Mouse (Mus musculus): ENCODE results near the gene 4930451I11Rik.

4930451I11Rik gene

DNA sequence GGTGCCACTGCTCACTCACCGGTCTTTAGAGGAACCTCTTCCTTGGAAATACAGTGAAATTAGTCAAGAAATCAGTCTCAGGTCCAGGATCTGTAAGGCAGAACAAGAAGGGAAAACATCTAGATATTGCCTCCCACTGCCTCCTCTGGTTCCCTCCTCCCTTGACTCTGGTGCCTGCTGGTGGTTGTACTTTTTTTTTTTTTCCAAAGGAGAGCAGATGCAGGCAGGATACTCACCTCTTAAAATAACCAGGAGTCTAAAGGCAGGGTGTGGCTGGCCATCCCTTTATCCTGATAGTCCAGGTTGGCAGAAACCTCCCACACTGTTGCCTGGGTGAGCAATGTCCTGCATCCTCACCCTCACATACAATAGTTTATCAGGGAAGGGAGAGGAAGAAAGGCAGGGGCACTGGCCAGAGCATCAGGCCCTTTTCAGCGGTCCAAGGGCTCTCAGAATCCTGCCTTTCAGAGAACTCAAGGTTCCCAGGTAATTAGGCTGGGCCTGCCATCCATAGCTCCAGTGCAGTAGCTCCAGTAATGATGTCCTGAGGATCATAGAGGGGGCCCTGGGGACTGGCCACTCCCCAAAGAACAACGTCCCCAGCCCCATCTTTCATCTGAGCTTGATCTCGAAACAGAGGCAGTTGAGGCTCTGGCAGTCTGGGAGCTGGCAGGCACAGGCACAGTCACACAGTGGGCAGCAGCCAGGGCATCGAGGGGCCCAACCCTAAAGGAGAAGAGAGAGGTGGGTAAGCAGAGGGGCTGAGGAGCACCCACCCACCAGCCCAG, 31.0 kb downstream of the 4930451I11Rik start:
- no peak for DNase-seq (ENCODE audit: low spot score in 2 of 2)

DNA sequence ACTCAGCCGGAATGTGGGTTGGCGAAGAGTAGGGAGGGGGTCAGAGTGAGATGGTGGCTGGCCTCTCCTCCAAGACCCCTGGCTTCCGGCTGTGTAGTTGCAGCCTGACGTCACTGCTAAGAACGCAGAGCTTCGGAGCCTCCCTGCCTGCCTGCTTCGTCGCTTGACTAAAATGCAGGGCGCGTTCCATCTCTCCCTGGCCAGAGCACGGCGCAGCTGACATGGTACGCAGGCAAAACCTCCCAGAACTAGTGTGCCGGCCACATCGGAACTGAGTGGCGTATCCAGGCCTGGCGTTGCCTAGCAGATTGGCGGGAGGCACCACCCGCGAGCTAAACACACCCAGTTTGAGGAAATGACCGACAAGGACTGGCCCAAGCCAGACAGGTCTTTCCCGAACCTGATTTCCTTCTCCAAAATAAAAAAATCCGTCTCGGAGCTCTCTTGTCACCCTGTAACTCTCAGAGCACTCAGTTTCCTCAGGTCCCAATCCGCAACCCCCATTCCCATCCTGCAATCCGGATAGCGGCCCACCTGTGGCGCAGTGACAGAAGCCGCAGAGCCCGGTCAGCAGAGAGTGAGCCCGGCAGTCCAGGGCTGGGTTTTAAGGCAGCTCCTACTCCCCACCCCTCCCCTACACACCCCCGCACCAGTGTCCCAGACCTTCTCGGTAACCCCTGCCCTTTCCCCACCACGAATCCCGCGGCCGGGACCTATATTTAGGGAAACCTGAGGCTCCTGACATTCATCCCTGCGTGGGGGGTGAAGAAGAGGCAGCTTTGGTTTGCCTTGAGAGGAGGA, 31.8 kb downstream of the 4930451I11Rik start:
- peak in 1 of 2 experiments; percentile 74 for DNase-seq (ENCODE audit: low spot score in 2 of 2)

DNA sequence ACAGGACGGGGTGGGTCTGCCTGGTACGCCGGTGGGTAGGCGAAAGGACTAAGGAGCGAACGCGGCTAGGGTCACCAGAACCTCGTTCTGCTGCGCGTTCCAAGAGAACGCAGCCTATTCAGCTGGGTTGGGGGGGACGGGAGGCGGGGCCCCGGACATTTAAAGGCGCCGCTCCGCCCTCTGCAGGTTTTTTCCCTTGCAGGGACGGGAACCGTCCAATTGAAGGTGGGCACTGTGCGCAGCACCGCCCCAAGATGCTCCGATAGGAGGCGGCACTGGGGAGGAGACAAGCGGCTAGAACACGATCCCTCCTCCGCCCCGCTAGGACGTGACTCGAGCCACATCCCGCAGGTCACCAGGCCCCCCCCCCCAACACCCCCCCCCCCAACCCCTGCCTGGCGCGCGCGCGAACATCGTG, 32.4 kb downstream of the 4930451I11Rik start:
- DNase-seq (ENCODE audit: low spot score in 2 of 2), result peak; percentile 84 to 98

DNA sequence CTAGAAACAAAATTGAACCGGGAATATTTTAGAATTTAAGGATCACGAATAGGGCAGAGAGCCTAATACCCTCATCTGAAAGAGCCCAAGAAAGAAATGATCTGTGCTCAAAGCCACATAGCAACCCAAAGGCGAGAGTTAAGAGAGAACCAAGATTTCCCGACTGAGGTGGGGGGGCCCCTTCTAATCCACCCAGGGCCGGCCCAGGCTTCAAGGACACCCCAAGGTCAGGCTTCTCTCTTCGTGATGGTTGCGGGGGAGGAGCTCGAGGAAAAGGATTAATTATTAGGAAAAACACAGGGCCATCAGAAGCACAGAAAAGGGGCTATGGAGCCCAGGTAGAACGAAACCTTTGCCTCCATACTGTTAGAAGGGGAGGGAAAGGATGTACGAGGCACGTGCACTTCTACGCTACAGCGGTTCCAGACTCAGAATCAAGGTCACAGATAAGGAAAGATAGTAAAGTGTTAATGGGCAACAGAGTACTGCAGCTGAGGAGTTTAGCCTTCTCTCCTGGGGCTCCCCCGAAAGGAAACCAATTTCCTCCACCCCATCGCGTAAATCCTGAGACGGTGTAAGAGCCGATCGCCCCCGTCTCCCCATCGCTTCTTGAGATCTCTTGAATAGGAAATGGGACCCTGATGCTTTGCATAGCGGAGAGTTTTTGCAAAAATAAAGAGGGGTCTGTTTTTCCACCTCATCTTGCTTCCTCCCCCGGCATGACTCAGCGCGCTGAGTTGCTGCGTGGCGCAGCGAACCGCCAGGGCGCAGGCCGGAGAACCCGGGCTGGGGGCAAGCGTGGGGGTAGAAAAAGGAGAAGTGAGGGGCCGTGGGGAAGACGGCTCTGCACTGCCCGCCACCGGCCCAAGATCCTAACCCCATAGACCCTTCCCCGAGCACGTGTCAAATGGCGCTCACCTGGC, 33.1 kb downstream of the 4930451I11Rik start:
- DNase-seq (ENCODE audit: low spot score in 2 of 2), result no peak

DNA sequence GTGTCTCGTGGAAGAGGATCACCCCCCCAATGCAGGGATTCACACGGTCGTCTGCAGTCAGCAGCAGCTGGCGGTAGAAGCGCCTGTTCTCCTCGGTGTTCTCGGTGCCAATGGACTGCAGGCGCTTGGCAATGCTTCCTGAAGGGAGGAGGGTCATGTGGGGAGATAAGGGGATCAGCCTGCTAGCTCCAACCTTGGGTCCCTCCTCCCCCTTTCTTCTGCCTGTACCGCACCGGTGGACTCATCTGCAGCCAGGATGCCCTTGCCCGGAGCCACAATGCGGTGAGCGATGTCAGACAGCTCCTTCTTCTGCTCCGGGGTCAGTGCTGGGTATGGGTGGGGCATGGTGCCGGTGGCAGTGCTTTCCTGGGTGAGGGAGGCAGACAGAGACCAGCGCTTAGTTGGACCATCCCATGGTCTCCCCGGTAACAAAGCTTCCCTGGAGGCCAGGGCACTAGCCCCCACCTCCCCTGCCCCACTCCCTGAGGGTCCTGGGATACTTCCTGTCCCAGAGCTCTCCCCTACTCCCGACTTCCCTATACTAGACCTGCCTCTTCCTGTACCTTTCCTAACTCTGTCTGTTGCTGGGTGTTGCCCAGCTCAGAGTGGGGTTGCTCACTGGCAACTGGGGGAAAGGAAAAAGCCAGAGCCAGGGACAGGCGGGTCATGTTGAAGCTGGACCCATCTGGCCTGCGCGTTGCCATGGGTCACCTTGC, 33.9 kb downstream of the 4930451I11Rik start, which contains the start of gene Fam57b:
Gene Fam57b (plus strand): TSS at position 258 of the 716 bp plus-strand sequence.
- peak in 1 of 2 experiments; percentile 35 for DNase-seq (ENCODE audit: low spot score in 2 of 2)

DNA sequence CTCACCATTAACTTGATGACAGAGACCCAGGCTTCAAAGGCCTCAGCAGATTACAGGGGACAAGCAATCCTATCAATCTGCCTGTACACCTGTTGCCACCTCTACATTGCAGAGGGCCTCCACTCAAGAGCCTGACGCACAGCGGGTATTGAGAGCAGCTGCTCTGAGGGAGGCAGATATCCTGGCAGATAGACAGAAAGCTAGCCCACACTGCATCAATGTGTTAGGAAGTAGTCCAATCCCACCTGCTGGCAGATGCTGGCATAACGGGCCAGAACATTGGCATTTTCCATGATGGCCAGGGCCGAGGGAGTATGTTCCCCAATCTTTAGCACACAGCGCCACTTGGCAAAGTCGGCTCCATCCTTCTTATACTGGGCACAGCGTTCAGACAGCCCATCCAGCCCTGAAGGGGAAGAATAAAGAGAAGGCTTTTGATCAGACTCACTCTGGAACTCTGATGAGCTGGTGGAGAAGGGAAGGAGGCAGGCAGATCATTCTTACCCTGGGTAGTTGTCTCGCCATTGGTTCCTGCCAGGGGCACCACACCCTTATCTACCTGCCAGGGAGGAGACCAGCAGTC, 35.0 kb downstream of the 4930451I11Rik start:
- DNase-seq (ENCODE audit: low spot score in 2 of 2), result no peak

DNA sequence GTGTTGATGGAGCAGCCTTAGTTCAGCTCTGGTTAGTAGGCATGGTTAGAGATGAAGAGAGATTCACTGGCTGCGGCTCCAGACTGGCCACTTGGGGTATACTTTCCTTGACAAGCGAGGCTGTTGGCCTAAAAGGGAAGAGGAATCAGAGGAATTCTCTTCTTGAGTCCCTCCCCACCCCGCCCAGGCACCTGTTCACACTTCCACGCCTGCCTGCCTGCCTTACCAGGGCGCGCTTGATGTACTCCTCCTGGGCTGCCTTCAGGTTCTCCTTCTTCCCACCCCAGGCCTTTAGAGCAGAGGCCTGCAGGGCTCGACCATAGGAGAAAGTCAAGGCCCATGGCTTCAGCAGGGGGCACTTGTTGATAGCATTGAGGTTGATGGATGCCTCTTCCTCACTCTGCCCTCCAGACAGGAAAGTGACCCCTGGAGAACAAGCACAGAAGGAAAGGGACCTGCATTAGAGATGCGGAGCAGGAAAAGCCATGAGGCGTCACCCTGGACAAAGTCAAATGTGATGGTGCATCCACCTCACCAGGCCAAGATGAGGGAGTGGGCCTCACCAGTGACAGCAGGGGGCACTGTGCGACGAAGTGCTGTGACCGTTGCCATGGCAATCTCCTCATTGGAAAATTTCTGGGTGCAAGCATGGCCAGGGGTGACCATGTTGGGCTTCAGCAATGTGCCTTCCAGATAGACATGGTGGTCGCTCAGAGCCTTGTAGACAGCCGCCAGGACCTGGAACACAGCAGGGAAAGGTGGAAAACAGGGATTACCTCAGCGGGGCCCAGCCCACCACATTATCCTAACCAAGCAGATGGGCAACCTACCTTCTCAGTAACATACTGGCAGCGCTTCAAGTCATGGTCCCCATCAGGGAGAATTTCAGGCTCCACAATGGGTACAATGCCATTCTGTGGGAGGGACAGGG, 35.8 kb downstream of the 4930451I11Rik start:
- no peak for DNase-seq (ENCODE audit: low spot score in 2 of 2)

DNA sequence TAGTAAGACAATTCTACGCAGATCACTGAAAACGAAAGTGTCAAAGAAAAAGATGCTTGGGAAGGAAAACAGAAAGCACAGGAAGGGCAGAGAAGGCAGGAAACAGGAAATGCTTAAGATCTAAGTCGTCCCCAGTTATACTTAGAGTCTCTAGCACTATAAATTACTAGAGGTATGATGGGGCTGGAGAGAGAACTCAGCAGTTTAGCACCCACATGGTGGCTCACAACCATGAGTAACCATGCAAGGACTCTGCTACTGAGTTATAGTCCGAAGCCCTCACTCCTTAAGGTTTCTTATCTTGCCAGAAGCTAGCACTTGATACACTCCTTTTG, 37.2 kb downstream of the 4930451I11Rik start:
- DNase-seq (ENCODE audit: low spot score in 2 of 2), result no peak

DNA sequence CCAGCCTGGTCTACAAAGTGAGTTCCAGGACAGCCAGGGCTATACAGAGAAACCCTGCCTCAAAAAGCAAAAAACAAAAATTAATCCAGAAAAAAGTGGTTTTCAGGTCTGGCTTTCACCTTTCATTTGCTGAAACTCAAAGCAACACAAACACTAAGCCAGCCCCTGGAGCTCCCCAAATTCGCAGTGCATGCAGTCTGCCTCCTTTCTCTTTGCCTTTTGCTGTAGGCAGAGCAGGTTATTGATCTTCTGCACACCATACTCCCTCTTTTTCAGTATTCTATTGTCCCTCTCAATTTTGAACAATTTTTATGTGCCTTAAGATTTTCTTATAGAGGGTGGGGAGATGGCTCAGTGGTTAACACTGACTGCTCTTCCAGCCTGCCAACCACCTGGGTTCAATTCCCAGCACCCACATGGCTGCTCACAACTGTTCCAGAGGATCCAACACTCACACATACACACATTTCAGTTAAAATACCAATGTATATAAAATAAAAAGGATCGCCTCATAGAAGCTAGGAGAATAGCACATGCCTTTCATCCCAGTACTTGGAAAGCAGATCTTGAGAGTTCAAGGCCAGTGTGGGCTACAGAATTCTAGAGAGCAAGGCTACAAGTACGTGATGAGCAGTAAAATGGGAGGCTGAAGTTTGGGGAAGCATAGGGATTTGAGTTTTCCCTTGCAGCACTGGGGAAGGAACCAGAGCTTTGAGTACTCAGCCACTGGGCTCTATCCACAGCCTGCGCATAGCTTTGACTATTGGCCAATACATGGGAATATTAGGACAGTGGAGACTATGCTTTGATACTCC, 37.8 kb downstream of the 4930451I11Rik start:
- no peak for DNase-seq (ENCODE audit: low spot score in 2 of 2)

DNA sequence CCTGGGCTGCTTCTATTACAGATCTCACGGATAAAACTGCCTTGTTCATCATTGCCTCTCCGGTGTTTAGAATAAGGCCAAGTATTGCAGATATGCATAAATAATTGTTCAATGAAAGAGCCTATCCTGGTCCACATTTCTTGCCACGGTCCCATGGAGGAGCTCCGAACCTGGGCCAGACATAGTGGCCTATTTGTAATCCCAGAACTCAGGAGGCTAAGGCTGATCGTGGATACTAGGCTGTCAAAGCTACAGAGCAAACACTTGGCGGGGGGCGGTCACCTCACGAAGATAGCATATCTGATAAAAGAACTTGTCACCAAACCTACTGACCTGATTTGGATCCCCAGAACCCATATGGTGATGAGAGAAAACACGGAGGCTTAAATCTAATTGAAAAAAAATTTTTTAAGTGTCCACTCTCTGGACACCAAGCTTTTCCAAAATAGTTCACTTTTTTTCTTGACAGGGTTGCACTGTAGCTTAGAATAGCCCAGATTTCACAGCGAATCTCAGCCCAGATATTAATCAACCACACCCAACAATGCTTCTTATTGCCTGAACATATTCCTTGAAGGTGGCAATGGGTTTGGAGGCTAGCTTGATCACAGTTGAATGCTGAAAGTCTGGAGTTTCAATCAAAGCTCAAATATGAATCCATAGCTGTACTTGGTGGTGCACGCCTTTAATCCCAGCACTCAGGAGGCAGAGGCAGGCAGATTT, 38.6 kb downstream of the 4930451I11Rik start:
- no peak for DNase-seq (ENCODE audit: low spot score in 2 of 2)

DNA sequence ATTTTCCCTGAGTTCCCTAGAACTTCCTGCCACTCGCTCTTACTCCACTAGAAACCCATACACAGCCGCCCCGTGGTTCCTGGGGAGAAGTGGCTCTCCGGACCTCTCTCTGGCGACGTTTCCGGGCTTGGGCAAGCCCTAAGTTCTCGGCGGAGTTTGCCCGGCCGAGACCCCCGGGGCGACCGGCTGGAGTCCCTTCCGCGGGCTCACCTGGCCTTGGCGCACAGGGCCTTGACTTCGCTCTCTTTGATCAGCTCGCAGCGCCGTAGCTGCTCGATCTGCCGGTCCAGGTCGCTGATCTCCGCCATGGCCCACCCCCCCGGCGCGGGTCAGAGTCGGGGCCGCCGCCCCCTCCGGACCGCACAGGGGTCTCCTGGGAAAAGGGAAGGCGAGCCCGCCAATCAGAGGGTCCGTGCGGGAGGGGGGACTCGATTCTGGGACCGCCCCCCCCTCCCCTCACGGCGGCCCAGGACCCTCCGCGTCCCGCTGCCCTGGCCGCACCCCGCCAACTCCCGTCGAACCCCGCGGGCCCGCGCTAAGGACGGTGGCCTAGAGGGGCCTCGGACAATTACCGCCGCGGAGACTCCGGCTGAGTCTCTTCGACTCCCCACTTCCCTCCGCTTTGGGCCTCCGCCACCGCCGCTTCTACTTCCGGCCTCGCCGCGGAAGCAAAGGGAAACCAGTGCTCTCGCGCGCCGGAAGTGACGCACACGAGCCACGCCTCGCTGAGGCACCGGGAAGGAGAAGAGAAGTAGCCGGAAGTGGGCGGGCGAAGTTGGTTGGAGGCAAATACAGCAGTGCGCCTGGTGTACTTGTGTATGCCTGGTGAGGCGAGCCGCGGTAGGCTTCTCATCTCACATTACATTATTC, 39.4 kb downstream of the 4930451I11Rik start, which contains the start of gene Ppp4c:
Gene Ppp4c (minus strand): TSS at position 646 of the 870 bp plus-strand sequence.
- peak; percentile 83 to 93 for DNase-seq (ENCODE audit: low spot score in 2 of 2)

DNA sequence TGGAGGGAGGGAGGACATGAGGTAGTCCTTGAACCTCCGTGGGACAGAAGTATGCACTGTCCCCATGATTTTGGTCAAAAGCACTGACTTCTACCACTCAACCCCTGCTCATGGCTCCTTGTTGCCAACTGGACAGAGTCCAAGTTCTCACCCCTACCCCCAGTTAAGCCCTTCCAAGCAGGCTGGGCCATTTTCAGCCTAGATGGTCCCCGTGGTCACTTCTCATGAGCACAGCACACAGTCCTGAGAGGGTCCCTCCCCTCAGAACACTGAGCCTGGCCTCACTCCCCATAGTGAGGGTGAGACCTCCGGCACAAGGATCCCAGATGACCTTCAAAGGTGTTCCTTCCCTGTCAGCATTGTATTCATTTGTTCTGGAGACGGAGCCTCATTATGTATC, 42.3 kb downstream of the 4930451I11Rik start:
- DNase-seq (ENCODE audit: low spot score in 2 of 2), result no peak

DNA sequence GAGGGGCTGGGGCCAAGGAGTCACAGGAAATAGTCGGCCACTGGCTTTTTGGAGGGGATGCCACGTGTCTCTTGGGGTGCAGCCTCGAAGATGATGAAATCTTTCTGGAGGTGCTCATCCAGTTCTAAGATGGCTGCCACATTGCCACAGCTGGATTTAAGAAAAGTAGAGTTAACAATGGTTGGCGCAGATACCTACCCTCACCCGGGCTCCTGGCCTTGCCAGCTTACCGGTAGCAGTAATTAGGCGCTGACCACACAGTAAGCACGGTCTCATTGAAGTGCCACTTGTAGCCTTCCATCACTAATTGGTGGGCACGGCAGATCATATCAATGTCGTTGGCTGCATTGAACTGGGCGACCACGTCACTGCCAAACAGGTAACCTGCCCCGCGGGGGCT, 45.3 kb downstream of the 4930451I11Rik start:
- no peak for DNase-seq (ENCODE audit: low spot score in 2 of 2)

DNA sequence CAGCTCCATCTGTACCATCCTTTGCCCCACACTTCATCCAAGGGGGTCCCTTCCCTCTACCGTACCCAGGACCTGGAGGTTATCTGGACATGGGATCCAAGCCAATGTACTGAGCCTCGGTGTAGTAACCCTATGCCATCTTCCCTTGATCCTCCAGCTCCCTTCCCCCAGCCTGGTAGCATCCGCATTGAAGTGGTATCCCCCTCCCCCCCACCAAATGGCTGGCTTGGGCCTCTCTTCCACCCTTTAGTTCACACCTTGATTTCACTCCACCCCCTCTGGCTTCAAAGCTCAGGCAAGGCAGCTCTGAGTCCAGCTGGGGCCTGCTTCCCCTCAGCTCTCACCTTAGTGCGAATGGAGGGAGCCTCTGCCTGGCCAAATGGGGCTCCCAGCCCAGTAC, 46.4 kb downstream of the 4930451I11Rik start:
- no peak for DNase-seq (ENCODE audit: low spot score in 2 of 2)

DNA sequence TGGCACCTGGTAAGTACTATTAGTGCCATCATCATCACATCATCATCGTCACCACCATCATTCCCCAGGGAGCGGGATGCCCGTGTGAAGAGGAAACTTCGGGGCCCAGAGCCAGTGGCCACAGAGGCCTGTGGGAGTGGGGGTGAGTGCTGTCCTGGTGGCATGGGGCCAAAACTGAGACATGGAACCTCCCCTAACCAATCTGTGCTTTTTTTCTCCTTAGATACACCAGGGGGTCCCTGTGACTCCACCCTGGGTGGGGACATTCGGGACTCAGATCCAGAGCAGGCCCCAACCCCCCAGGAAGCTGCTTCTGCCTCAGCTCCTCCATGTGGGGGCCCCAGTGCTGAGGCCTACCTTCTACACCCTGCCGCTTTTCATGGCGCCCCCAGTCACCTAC, 47.0 kb downstream of the 4930451I11Rik start:
- no peak for DNase-seq (ENCODE audit: low spot score in 2 of 2)

DNA sequence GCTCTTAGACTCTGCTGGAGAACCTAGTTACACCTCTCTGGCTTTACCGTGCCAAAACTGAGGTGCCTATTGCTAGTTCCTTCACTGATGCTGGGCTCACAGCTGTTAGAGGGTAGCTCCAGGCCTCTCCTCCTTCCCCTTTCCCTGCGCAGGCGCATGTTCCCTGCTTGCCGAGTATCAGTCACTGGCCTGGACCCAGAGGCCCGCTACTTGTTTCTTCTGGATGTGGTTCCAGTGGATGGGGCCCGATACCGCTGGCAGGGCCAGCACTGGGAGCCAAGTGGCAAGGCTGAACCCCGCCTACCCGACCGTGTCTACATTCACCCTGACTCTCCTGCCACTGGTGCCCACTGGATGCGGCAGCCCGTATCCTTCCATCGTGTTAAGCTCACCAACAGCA, 48.7 kb downstream of the 4930451I11Rik start:
- no peak for DNase-seq (ENCODE audit: low spot score in 2 of 2)

Measured in urinary bladder, adult 18-20 months (tissue).